Mouse (Mus musculus): ENCODE measurements around the gene Arhgap24. TPM values are rescaled to one million over a fixed set of nuclear protein-coding genes. Genes with fewer than 3 reads are reported as not detected.

Arhgap24 gene
- total and polyA plus RNA-seq, 2 experiments = 4.6 to 6.9 TPM

GRCm38 (mm10) chr5:102687673-102688072 is 206.5 kb downstream of the Arhgap24 start:
- Histone ChIP-seq H3K79me2 (ENCODE audit: control insufficient read depth, insufficient read depth, low read length) (no peaks in the 10 kb centered on the region), H3K27me3 (ENCODE audit: control insufficient read depth, insufficient read depth, low read length) (no peaks in the 10 kb centered on the region), H3K4me3 (ENCODE audit: insufficient read depth, low read depth, low read length) (no peak overlapping the region), H3K36me3 (ENCODE audit: control insufficient read depth, insufficient read depth, low read length) (no peaks in the 10 kb centered on the region), H3K9ac (ENCODE audit: low read depth, low read length) (no peak overlapping the region), H3K4me1 (ENCODE audit: control insufficient read depth, insufficient read depth, low read length) (no peaks in the 10 kb centered on the region), H3K27ac (replicated peaks; ENCODE audit: insufficient read depth, low read depth, low read length) (no peak overlapping the region)
- WGBS = 72% methylated on average over 5 of the region's 5 CpGs
- TF ChIP-seq CTCF (IDR thresholded peaks at IDR 0.05; ENCODE audit: low read depth, low read length) (no peak), POLR2A (IDR thresholded peaks at IDR 0.05; ENCODE audit: extremely low read depth, insufficient read depth, low read length) (no peak)
- peak; percentile 42 for DNase-seq (ENCODE audit: extremely low read depth, low read depth, low spot score)

DNA sequence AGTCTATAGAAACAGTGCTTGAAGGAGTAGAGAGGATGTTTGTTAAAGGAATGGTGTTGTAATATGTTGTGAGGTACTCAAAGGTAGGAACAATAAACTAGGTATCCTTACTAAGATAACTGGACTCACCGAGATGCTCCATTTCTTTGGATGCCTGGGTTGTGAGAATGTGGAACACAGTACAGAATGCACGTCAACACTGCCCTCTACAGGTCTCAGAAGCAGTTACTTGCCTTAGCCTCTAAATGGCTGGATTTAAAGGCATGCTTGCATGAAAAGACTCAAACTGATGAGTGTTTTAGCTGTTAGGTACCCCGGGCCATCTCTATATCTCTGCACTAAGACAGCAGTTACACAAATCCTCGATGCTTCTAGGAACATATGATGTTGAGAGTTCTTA is 211.3 kb downstream of the Arhgap24 start:
- Histone ChIP-seq H3K27me3 (ENCODE audit: control insufficient read depth, insufficient read depth, low read length) (no peaks in the 10 kb centered on the region), H3K79me2 (ENCODE audit: control insufficient read depth, insufficient read depth, low read length) (no peaks in the 10 kb centered on the region), H3K36me3 (ENCODE audit: control insufficient read depth, insufficient read depth, low read length) (no peaks in the 10 kb centered on the region), H3K4me1 (ENCODE audit: control insufficient read depth, insufficient read depth, low read length) (no peaks in the 10 kb centered on the region), H3K9ac (ENCODE audit: low read depth, low read length) (no peak overlapping the region), H3K4me3 (ENCODE audit: insufficient read depth, low read depth, low read length) (no peak overlapping the region), H3K27ac (replicated peaks; ENCODE audit: insufficient read depth, low read depth, low read length) (no peak overlapping the region)
- 8% methylated on average over 4 of the region's 4 CpGs for WGBS
- DNase-seq (ENCODE audit: extremely low read depth, low read depth, low spot score) = peak; percentile 78
- TF ChIP-seq CTCF (IDR thresholded peaks at IDR 0.05; ENCODE audit: low read depth, low read length) = peak; percentile 60
- TF ChIP-seq POLR2A (IDR thresholded peaks at IDR 0.05; ENCODE audit: extremely low read depth, insufficient read depth, low read length) = no peak

GRCm38 (mm10) chr5:102693192-102693591 is 212.0 kb downstream of the Arhgap24 start:
- 17% methylated on average over 2 of the region's 2 CpGs for WGBS
- H3K4me3 ChIP-seq (ENCODE audit: insufficient read depth, low read depth, low read length) = no peak overlapping the region
- no peaks in the 10 kb centered on the region for H3K79me2 ChIP-seq (ENCODE audit: control insufficient read depth, insufficient read depth, low read length)
- no peaks in the 10 kb centered on the region for H3K27me3 ChIP-seq (ENCODE audit: control insufficient read depth, insufficient read depth, low read length)
- TF ChIP-seq CTCF (IDR thresholded peaks at IDR 0.05; ENCODE audit: low read depth, low read length) (no peak), POLR2A (IDR thresholded peaks at IDR 0.05; ENCODE audit: extremely low read depth, insufficient read depth, low read length) (no peak)
- no peak overlapping the region for H3K9ac ChIP-seq (ENCODE audit: low read depth, low read length)
- H3K4me1 ChIP-seq (ENCODE audit: control insufficient read depth, insufficient read depth, low read length) = no peaks in the 10 kb centered on the region
- H3K36me3 ChIP-seq (ENCODE audit: control insufficient read depth, insufficient read depth, low read length) = no peaks in the 10 kb centered on the region
- no peak overlapping the region for H3K27ac ChIP-seq (replicated peaks; ENCODE audit: insufficient read depth, low read depth, low read length)
- peak; percentile 74 for DNase-seq (ENCODE audit: extremely low read depth, low read depth, low spot score)

DNA sequence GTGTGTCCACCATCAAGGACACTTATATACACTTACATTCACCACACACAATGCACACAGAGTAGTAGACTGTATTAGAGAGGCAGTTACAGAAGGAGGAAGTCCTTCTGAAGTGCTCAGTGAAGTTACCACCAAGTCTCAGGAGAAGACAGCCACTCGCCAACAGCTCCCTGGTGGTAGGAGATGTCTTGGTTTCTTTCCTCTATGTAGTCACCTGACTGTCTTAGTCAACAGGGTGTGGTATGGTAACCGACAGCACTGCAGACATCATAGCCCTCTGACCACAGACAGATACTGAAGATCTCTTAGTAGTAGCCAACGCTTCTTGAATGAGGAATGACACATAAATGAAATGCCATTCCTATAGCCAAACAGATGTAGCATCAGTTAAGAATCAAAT is 212.7 kb downstream of the Arhgap24 start:
- no peaks in the 10 kb centered on the region for H3K27me3 ChIP-seq (ENCODE audit: control insufficient read depth, insufficient read depth, low read length)
- no peak overlapping the region for H3K9ac ChIP-seq (ENCODE audit: low read depth, low read length)
- no peak for DNase-seq (ENCODE audit: extremely low read depth, low read depth, low spot score)
- H3K36me3 ChIP-seq (ENCODE audit: control insufficient read depth, insufficient read depth, low read length) = no peaks in the 10 kb centered on the region
- 85% methylated on average over 3 of the region's 3 CpGs for WGBS
- H3K27ac ChIP-seq (replicated peaks; ENCODE audit: insufficient read depth, low read depth, low read length) = no peak overlapping the region
- TF ChIP-seq POLR2A (IDR thresholded peaks at IDR 0.05; ENCODE audit: extremely low read depth, insufficient read depth, low read length) = no peak
- no peak for TF ChIP-seq CTCF (IDR thresholded peaks at IDR 0.05; ENCODE audit: low read depth, low read length)
- H3K4me1 ChIP-seq (ENCODE audit: control insufficient read depth, insufficient read depth, low read length) = no peaks in the 10 kb centered on the region
- no peaks in the 10 kb centered on the region for H3K79me2 ChIP-seq (ENCODE audit: control insufficient read depth, insufficient read depth, low read length)
- H3K4me3 ChIP-seq (ENCODE audit: insufficient read depth, low read depth, low read length) = no peak overlapping the region

DNA sequence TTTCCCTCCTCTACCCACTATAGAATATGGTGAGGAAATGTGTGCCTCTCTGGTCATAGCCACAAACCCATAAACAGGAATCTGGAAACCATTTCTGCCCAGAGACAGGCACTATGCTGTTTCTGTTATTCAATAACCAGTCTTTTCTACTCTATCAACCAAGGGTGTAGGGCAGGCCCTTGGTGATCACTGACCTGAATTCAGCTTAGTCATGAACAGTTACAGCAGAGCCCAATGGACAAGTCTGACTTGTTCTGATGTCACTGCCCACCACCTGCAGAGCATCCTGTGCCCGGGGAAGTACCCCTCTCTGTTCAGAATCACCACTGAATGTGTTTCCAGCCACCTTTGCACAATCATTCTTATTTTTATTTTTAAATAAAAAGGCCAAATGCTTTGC is 216.6 kb downstream of the Arhgap24 start:
- H3K27me3 ChIP-seq (ENCODE audit: control insufficient read depth, insufficient read depth, low read length) = no peaks in the 10 kb centered on the region
- 73% methylated on average over 1 of the region's 1 CpGs for WGBS
- TF ChIP-seq CTCF (IDR thresholded peaks at IDR 0.05; ENCODE audit: low read depth, low read length) = no peak
- no peak for TF ChIP-seq POLR2A (IDR thresholded peaks at IDR 0.05; ENCODE audit: extremely low read depth, insufficient read depth, low read length)
- H3K4me1 ChIP-seq (ENCODE audit: control insufficient read depth, insufficient read depth, low read length) = no peaks in the 10 kb centered on the region
- no peaks in the 10 kb centered on the region for H3K36me3 ChIP-seq (ENCODE audit: control insufficient read depth, insufficient read depth, low read length)
- no peak overlapping the region for H3K9ac ChIP-seq (ENCODE audit: low read depth, low read length)
- no peaks in the 10 kb centered on the region for H3K79me2 ChIP-seq (ENCODE audit: control insufficient read depth, insufficient read depth, low read length)
- H3K4me3 ChIP-seq (ENCODE audit: insufficient read depth, low read depth, low read length) = no peak overlapping the region
- no peak for DNase-seq (ENCODE audit: extremely low read depth, low read depth, low spot score)
- H3K27ac ChIP-seq (replicated peaks; ENCODE audit: insufficient read depth, low read depth, low read length) = no peak overlapping the region

DNA sequence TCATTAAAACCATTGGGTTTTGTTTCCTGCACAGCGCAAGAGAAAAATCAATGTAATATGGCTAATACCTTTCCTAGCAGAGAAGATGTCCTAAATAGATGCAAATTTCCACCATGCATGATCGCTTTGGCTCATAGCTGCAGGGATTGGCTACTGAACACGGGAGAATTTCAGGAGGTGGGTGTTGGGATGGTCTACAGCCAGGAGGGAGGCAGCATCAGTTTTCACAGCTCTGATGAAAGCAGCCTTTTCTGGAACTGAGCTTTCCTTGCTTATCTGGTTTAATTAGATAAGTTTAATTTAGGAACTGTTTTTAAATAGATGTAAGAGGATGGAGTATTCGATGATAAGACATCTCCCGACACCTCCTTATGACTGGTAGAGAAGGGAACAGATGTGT is 217.2 kb downstream of the Arhgap24 start:
- 88% methylated on average over 5 of the region's 5 CpGs for WGBS
- Histone ChIP-seq H3K9ac (ENCODE audit: low read depth, low read length) (no peak overlapping the region), H3K36me3 (ENCODE audit: control insufficient read depth, insufficient read depth, low read length) (no peaks in the 10 kb centered on the region), H3K4me1 (ENCODE audit: control insufficient read depth, insufficient read depth, low read length) (no peaks in the 10 kb centered on the region), H3K27ac (replicated peaks; ENCODE audit: insufficient read depth, low read depth, low read length) (no peak overlapping the region), H3K79me2 (ENCODE audit: control insufficient read depth, insufficient read depth, low read length) (no peaks in the 10 kb centered on the region), H3K4me3 (ENCODE audit: insufficient read depth, low read depth, low read length) (no peak overlapping the region), H3K27me3 (ENCODE audit: control insufficient read depth, insufficient read depth, low read length) (no peaks in the 10 kb centered on the region)
- no peak for DNase-seq (ENCODE audit: extremely low read depth, low read depth, low spot score)
- TF ChIP-seq CTCF (IDR thresholded peaks at IDR 0.05; ENCODE audit: low read depth, low read length) = no peak
- no peak for TF ChIP-seq POLR2A (IDR thresholded peaks at IDR 0.05; ENCODE audit: extremely low read depth, insufficient read depth, low read length)
